Mouse (Mus musculus) cerebral cortex, adult 2 months (tissue): ENCODE measurements around the gene Alox8.

Source experiments
- WGBS: fragments of 180-500 bp; shearing (Covaris S2); methylation state at CpG from one replicate; pipeline ENCODE4 v1.1.7; 2018; 5-methylcytosine and 5-hydroxymethylcytosine counted together

Gene Alox8

DNA sequence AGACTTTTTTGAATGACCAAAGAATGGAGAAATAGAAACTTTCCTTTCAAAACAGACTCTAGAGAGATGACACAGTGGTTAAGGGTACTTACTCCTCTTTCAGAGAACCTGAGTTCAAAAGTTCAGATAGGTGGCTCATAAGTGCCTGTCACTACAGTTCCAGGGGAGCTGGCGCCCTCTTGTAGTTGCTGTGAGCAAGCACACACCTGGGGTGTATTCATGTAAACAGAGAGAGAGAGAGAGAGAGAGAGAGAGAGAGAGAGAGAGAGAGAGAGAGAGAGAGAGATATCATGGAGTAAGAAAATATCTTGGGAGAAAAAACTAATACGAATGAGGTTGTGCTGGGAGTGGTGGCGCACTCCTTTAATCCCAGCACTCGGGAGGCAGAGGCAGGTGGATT, 17.5 kb downstream of the Alox8 start:
- WGBS: 94% methylated on average over 4 of the region's 4 CpGs

DNA sequence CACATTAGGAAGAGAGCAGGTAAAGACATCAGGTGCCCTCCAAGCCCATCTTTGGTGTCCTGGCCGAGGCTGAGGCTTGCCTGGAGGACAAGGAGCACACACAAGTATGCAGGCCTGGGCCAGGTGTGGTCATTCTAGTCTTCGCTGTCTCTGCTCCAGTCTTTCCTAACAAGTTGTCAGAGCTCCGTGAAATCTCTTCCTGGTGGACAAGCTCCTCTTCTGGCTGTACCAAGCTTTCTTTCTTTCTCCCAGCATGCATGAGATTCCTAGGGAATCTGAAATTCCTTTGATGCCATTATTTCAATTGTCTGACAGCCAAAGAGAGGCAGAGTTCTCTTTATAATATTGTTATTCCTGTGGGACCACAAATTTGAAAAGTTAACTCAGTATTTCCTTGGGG, 18.1 kb downstream of the Alox8 start:
- 65% methylated on average over 3 of the region's 3 CpGs for WGBS

GRCm38 (mm10) chr11:69178525-69178924, 19.1 kb downstream of the Alox8 start:
- WGBS: 46% methylated on average over 3 of the region's 3 CpGs

DNA sequence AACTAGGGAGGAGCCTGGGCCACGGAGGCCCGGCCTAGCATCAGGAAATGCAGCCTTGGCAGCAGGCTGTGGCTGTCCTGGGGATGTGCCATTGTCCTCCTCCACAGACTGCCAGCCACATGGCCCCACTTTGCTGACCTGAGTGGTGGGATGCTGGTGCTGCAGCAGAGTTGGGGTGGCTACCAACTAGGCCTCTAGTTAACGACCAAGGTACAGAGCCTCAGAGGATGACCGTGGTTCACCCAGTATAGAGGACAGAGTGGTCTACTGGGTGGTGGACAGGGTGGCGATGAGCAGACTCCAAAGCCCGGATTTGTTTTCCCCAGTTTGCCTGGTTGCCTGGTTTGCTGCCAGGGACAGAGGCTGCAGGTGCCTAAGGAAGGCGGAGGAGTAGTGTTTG, 22.9 kb downstream of the Alox8 start:
- 61% methylated on average over 7 of the region's 7 CpGs for WGBS

DNA sequence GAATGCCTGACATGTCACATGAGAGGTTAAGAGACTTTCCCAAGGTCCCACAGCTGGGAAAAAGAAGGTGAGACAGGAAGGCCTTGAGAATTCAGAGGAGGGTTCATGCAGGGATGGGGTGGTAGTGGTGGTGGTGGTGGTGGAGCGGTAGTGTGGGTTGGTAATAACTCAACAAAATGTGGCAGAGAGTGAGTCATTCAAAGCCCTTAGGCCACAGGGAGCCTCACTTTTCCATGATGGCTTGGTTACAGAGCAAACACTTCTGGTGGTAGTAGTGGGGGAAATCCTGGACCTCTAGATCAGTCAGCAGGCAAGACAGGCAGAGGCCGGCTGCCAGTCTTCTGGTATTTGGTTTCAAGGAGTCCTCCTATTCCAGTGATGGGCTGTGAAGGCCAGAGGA, 25.0 kb downstream of the Alox8 start:
- WGBS: 89% methylated on average over 2 of the region's 2 CpGs

- 27% methylated on average over 7 of the region's 7 CpGs for WGBS
Observed at GRCm38 (mm10) chr11:69171626-69172025, 26.0 kb downstream of the Alox8 start.

- 45% methylated on average over 12 of the region's 12 CpGs for WGBS
Observed at GRCm38 (mm10) chr11:69169313-69169712, 28.3 kb downstream of the Alox8 start.

DNA sequence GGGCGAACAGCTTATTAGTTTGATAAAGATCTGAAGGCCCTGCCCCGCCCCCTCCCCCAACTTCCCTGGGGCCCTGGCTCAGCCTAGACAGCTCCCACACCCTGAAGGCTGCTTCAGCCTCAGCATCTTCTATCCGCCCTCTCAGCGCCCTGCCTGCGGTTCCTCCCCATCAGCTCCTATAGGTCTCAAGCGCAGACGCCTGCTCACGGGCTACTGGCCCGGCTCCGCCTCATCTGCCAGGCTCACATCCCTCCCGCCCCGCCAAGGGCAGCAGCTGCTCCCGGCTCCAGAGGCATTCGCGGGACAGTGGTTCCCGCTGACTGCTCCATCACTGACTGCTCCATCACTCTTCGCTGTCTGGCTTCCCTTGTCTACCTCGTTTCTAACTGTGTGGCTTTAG, 40.8 kb downstream of the Alox8 start, which contains the start of gene Alox12b:
Gene Alox12b (plus strand): TSS at position 190 of the 400 bp plus-strand sequence.
- 5% methylated on average over 18 of the region's 18 CpGs for WGBS

DNA sequence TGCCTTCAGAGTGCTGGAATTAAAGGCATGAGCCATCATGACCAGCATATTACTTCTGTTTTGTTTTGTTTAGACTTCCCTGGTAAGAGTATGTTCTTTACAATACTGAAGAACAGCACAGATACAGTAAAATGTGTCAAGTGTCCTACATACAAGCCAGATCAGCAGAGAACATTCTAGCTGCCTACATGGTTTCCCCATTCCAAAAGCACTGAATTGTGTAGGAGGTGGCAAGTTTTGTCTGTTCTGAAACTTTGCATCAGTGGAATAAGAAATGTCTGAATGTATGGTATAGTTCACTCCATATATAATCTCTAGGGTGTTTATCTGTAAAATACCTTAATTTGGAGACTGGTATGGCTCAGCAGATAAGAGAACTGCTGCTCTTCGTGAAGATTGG, 42.3 kb downstream of the Alox8 start:
- 27% methylated on average over 1 of the region's 1 CpGs for WGBS

GRCm38 (mm10) chr11:69153831-69154230, 43.8 kb downstream of the Alox8 start:
- 76% methylated on average over 8 of the region's 8 CpGs for WGBS

- 41% methylated on average over 6 of the region's 6 CpGs for WGBS
Observed at GRCm38 (mm10) chr11:69151004-69151403, 46.6 kb downstream of the Alox8 start.

DNA sequence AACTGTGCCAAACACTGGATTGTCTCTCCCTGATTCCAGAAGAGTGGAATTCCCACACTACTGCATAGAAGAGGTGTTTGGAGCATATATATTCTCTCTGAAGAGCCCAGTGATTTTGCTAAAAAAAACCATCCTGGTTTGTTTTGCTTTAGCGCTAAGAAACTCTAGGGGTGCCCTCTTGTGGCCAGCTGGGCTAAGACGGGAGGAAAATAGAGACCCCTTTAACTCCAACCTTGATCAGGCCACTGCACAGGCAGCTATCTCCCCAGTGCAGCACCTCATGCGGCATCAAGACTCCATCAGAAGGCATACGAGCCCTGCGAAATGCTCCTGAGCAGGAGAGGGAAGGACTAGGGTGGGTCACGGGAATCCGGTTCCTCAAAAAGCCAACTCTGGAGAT, 47.2 kb downstream of the Alox8 start:
- WGBS: 10% methylated on average over 7 of the region's 7 CpGs

DNA sequence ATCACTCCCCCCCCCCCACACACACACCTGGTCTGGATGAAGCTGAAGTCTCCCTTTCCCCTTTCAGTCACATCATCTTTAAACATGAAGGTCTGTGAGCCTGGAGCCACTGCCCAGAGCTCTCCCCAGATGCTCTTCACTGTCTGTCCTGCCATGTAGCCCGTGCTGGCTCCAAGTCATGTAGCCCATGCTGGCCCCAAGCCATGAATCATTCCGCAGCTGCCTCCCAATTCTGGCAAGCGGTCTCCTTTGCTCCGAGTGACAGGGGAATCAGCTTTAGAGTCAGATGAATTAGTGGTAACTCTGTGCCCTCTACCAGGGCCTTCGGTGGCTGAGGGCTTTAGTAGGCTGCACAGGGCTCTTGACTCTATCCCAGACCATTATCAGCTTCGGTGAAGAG, 47.9 kb downstream of the Alox8 start:
- 51% methylated on average over 6 of the region's 6 CpGs for WGBS

GRCm38 (mm10) chr11:69148451-69148960, 49.1 kb downstream of the Alox8 start:
- WGBS: 85% methylated on average over 5 of the region's 5 CpGs

DNA sequence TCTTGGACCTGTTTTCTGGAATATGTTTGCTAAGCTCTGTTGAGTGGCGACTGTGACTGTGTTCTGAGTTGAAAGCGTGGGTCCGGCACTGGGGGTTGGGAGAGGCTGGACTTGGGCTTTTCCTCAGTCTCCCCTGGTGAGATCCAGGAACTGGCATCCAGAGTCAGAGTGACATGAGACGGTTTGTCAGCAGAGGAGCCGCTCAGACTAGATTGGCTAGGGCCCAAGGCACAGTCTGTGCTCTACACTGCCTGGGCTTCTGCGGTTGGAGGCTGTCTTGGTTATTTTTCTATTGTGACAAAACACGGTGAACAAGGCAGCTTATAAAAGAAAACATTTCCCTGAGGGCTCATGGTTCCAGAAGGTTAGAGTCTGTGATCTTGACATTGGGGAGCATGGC, 50.1 kb downstream of the Alox8 start:
- 59% methylated on average over 7 of the region's 7 CpGs for WGBS

DNA sequence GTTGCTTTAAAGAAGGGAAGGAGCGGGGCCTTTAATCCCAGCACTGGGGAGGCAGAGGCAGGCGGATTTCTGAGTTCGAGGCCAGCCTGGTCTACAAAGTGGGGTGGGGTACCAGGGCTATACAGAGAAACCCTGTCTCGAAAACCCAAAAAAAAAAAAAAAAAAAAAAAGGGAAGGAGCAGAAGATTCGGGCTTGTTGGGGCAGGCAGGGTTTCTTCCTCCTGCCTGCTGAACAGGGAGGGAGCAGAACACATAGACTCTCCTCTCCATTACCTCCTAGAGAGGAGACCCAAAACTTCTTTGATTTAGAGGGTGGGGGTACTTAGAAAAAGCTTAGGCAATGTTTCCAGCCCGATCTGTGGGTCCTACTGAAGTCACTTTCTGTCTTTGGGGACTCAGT, 62.3 kb downstream of the Alox8 start:
- 97% methylated on average over 6 of the region's 6 CpGs for WGBS

- 47% methylated on average over 8 of the region's 8 CpGs for WGBS
Observed at GRCm38 (mm10) chr11:69134622-69134968, 63.0 kb downstream of the Alox8 start.
